Mouse (Mus musculus) CD4-positive helper T cell, adult 2 months (primary cell): ENCODE results near the gene Tmem91.
"Not testable (repeated sequence)": the region's sequence is repeated elsewhere in the genome, so short reads cannot be mapped to it uniquely, and the experiment has no call there.

Source experiments
- DNase-seq: peaks from one replicate; pipeline ENCODE4 v3.0.0-alpha.2; 2012; ENCODE audit warnings: low read depth, missing footprints, low spot score

Tmem91 gene

GRCm38 (mm10) chr7:25674719-25675300 is at the start of gene Tmem91:
Gene Tmem91, minus strand, starts transcription at chr7:25675166.
- no peak for DNase-seq

GRCm38 (mm10) chr7:25721776-25722175 is 46.8 kb upstream of the Tmem91 start:
- not testable (repeated sequence) for DNase-seq

GRCm38 (mm10) chr7:25720760-25721159 is 45.8 kb upstream of the Tmem91 start:
- DNase-seq: no peak

- peak; percentile 65 for DNase-seq
Measured at GRCm38 (mm10) chr7:25719761-25720610, 45.0 kb upstream of the Tmem91 start.

- peak; percentile 96 for DNase-seq
Measured at GRCm38 (mm10) chr7:25718788-25719417, 43.9 kb upstream of the Tmem91 start, which contains the start of gene Ccdc97. Gene Ccdc97, minus strand, starts transcription at chr7:25719088.

GRCm38 (mm10) chr7:25717478-25717877 is 42.5 kb upstream of the Tmem91 start:
- DNase-seq: no peak

- DNase-seq: no peak
Measured at GRCm38 (mm10) chr7:25715731-25716271, 40.8 kb upstream of the Tmem91 start.

GRCm38 (mm10) chr7:25714581-25714980 is 39.6 kb upstream of the Tmem91 start:
- DNase-seq: no peak

GRCm38 (mm10) chr7:25712801-25713200 is 37.8 kb upstream of the Tmem91 start:
- no peak for DNase-seq

GRCm38 (mm10) chr7:25711731-25712197 is 36.8 kb upstream of the Tmem91 start:
- DNase-seq: no peak

GRCm38 (mm10) chr7:25711165-25711564 is 36.2 kb upstream of the Tmem91 start:
- DNase-seq: no peak

GRCm38 (mm10) chr7:25710519-25711130 is 35.7 kb upstream of the Tmem91 start:
- DNase-seq: peak; percentile 30

- no peak for DNase-seq
Measured at GRCm38 (mm10) chr7:25709961-25710360, 35.0 kb upstream of the Tmem91 start.

GRCm38 (mm10) chr7:25707581-25708292 is 32.8 kb upstream of the Tmem91 start:
- peak; percentile 55 for DNase-seq

GRCm38 (mm10) chr7:25706578-25707170 is 31.7 kb upstream of the Tmem91 start:
- DNase-seq: no peak

- no peak for DNase-seq
Measured at GRCm38 (mm10) chr7:25705801-25706251, 30.9 kb upstream of the Tmem91 start.

- no peak for DNase-seq
Measured at GRCm38 (mm10) chr7:25704716-25705364, 29.9 kb upstream of the Tmem91 start.

GRCm38 (mm10) chr7:25703793-25704494 is 29.0 kb upstream of the Tmem91 start:
- no peak for DNase-seq

- no peak for DNase-seq
Measured at GRCm38 (mm10) chr7:25702350-25702749, 27.4 kb upstream of the Tmem91 start.
